Mouse (Mus musculus): ENCODE results near the gene Tbc1d2. TPM values are rescaled to one million over a fixed set of nuclear protein-coding genes. Genes with fewer than 3 reads are reported as not detected.

Tbc1d2 gene
- polyA plus RNA-seq, 1 experiment = 6.1 TPM

DNA sequence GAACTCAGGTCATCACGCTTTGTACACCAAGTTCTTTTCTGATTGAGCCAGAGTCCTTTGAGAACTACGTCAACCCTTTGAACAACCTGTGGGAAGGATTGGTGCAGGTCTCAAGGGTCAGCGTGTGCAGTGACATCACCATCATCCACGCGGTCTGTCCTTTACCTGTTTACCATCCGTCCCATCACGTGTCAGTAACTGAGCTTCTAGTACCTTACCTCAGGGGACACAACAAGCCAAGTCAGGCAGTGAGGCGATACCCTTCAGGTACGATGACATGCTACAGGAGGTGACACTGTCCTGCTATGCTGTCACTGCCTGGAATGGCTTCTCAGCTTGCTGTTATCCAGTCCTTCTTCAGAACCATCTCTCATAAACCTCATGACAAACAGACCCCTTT lies 11.4 kb upstream of the Tbc1d2 start:
- Histone ChIP-seq H3K36me3 (ENCODE audit: control insufficient read depth, insufficient read depth, low read length) (no peaks in the 10 kb centered on the region), H3K4me3 (ENCODE audit: insufficient read depth, low read depth, low read length) (no peak overlapping the region), H3K4me1 (ENCODE audit: control insufficient read depth, insufficient read depth, low read length) (no peaks in the 10 kb centered on the region), H3K27ac (ENCODE audit: insufficient read depth, low read depth, low read length) (no peak overlapping the region), H3K27me3 (replicated peaks; ENCODE audit: control insufficient read depth, insufficient read depth, low read length) (no peaks in the 10 kb centered on the region)
- TF ChIP-seq POLR2A (IDR thresholded peaks at IDR 0.05; ENCODE audit: low read depth, low read length) = no peak
- TF ChIP-seq CTCF (conservative IDR thresholded peaks at IDR 0.05; ENCODE audit: insufficient read depth, insufficient read length, low read depth, low read length) = no peak
- no peak for DNase-seq
- WGBS = 78% methylated on average over 9 of the region's 9 CpGs

GRCm38 (mm10) chr4:46658946-46659345 lies 8.9 kb upstream of the Tbc1d2 start:
- no peaks in the 10 kb centered on the region for H3K36me3 ChIP-seq (ENCODE audit: control insufficient read depth, insufficient read depth, low read length)
- H3K4me3 ChIP-seq (ENCODE audit: insufficient read depth, low read depth, low read length) = no peak overlapping the region
- H3K27ac ChIP-seq (ENCODE audit: insufficient read depth, low read depth, low read length) = no peak overlapping the region
- DNase-seq = no peak
- H3K4me1 ChIP-seq (ENCODE audit: control insufficient read depth, insufficient read depth, low read length) = no peaks in the 10 kb centered on the region
- TF ChIP-seq CTCF (conservative IDR thresholded peaks at IDR 0.05; ENCODE audit: insufficient read depth, insufficient read length, low read depth, low read length) (no peak), POLR2A (IDR thresholded peaks at IDR 0.05; ENCODE audit: low read depth, low read length) (no peak)
- H3K27me3 ChIP-seq (replicated peaks; ENCODE audit: control insufficient read depth, insufficient read depth, low read length) = no peaks in the 10 kb centered on the region
- 41% methylated on average over 5 of the region's 5 CpGs for WGBS

DNA sequence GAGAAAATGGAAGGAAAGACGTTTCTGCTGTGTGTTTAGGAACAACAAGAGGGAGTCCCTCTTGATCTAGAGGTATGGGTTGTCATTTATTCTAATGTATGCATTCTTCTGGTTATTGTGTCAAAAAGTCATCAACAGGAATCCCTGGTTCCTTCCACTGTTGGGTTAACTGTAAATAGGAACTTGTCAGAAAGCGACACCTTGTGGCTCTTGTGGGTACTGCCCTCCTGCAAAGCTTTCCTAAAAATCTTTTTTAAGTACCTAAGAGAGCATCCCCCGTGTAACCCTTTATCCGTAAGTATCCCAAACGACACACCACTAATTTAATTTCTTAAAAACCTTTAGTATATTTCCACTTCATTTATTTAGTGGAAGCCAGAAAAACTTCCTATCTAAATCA lies 7.1 kb upstream of the Tbc1d2 start:
- H3K36me3 ChIP-seq (ENCODE audit: control insufficient read depth, insufficient read depth, low read length) = no peaks in the 10 kb centered on the region
- DNase-seq = peak; percentile 73
- H3K27me3 ChIP-seq (replicated peaks; ENCODE audit: control insufficient read depth, insufficient read depth, low read length) = no peaks in the 10 kb centered on the region
- no peaks in the 10 kb centered on the region for H3K4me1 ChIP-seq (ENCODE audit: control insufficient read depth, insufficient read depth, low read length)
- peak; percentile 46 for TF ChIP-seq CTCF (conservative IDR thresholded peaks at IDR 0.05; ENCODE audit: insufficient read depth, insufficient read length, low read depth, low read length)
- no peak for TF ChIP-seq POLR2A (IDR thresholded peaks at IDR 0.05; ENCODE audit: low read depth, low read length)
- H3K4me3 ChIP-seq (ENCODE audit: insufficient read depth, low read depth, low read length) = no peak overlapping the region
- no peak overlapping the region for H3K27ac ChIP-seq (ENCODE audit: insufficient read depth, low read depth, low read length)
- WGBS = 4% methylated on average over 5 of the region's 5 CpGs

- Histone ChIP-seq H3K4me1 (ENCODE audit: control insufficient read depth, insufficient read depth, low read length) (no peaks in the 10 kb centered on the region), H3K4me3 (ENCODE audit: insufficient read depth, low read depth, low read length) (no peak overlapping the region), H3K27ac (ENCODE audit: insufficient read depth, low read depth, low read length) (no peak overlapping the region), H3K36me3 (ENCODE audit: control insufficient read depth, insufficient read depth, low read length) (no peaks in the 10 kb centered on the region), H3K27me3 (replicated peaks; ENCODE audit: control insufficient read depth, insufficient read depth, low read length) (no peaks in the 10 kb centered on the region)
- WGBS = 71% methylated on average over 2 of the region's 2 CpGs
- no peak for DNase-seq
- TF ChIP-seq CTCF (conservative IDR thresholded peaks at IDR 0.05; ENCODE audit: insufficient read depth, insufficient read length, low read depth, low read length) (no peak), POLR2A (IDR thresholded peaks at IDR 0.05; ENCODE audit: low read depth, low read length) (no peak)
These were observed 5.9 kb upstream of the Tbc1d2 start for GRCm38 (mm10) chr4:46655956-46656355.

DNA sequence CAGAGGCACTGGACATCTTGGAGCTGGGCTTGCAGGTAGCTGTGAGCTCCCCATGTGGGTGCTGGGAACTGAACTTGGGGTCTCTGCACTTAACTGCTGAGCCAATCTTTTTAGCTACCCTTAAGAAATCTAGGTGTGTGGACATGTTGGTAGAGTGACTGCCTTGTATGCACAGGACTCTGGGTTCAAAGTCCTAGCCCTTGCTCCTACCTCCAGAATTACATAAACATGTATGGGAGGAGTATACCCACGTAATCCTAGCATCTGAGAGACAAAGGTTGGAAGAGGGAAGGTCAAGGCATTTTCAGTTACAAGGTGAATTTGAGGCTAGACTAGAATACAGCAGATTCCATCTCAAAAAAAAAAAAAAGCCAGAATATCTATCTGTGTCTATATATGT lies 5.3 kb upstream of the Tbc1d2 start:
- Histone ChIP-seq H3K27ac (ENCODE audit: insufficient read depth, low read depth, low read length) (no peak overlapping the region), H3K4me1 (ENCODE audit: control insufficient read depth, insufficient read depth, low read length) (0 out of 2 replicates have a peak, but pooled peaks cover 3% of the 10 kb centered on the region), H3K27me3 (replicated peaks; ENCODE audit: control insufficient read depth, insufficient read depth, low read length) (no peaks in the 10 kb centered on the region), H3K4me3 (ENCODE audit: insufficient read depth, low read depth, low read length) (no peak overlapping the region), H3K36me3 (ENCODE audit: control insufficient read depth, insufficient read depth, low read length) (no peaks in the 10 kb centered on the region)
- WGBS = 66% methylated on average over 1 of the region's 1 CpGs
- DNase-seq = no peak
- TF ChIP-seq POLR2A (IDR thresholded peaks at IDR 0.05; ENCODE audit: low read depth, low read length) (no peak), CTCF (conservative IDR thresholded peaks at IDR 0.05; ENCODE audit: insufficient read depth, insufficient read length, low read depth, low read length) (no peak)

GRCm38 (mm10) chr4:46649161-46649560 lies 848 bp downstream of the Tbc1d2 start:
- no peak for DNase-seq
- Histone ChIP-seq H3K4me3 (ENCODE audit: insufficient read depth, low read depth, low read length) (peak overlapping the region; percentile 92), H3K27ac (ENCODE audit: insufficient read depth, low read depth, low read length) (peak overlapping the region; percentile 58; the same call in 1 of the 2 replicates), H3K36me3 (ENCODE audit: control insufficient read depth, insufficient read depth, low read length) (no peaks in the 10 kb centered on the region), H3K27me3 (replicated peaks; ENCODE audit: control insufficient read depth, insufficient read depth, low read length) (no peaks in the 10 kb centered on the region), H3K4me1 (ENCODE audit: control insufficient read depth, insufficient read depth, low read length) (peaks cover 15% of the 10 kb centered on the region; the same call in 1 of the 2 replicates)
- 46% methylated on average over 4 of the region's 4 CpGs for WGBS
- TF ChIP-seq CTCF (conservative IDR thresholded peaks at IDR 0.05; ENCODE audit: insufficient read depth, insufficient read length, low read depth, low read length) (no peak), POLR2A (IDR thresholded peaks at IDR 0.05; ENCODE audit: low read depth, low read length) (no peak)

DNA sequence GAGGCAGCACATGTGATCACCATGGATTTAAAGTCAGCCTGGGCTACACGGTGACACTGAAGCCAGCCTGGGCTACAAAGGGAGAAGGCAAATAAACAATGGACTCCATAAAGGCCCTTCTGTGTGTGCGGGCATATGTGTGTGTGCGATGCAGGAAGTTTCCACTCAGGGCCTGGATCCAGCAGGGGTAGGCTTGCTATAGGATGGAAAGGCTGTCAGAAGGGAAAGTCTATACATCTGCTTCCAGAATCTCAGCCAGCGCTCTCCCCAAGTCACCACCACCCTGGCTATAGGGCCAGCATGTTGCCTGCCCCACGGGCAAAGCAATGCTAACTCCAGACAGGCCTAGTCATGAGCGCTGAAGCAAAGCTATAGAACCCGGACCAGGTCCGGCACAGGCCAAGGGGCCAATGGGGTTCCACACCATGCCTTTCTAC lies 6.3 kb downstream of the Tbc1d2 start:
- Histone ChIP-seq H3K4me3 (ENCODE audit: insufficient read depth, low read depth, low read length) (no peak overlapping the region), H3K4me1 (ENCODE audit: control insufficient read depth, insufficient read depth, low read length) (peaks cover 6% of the 10 kb centered on the region; the same call in 1 of the 2 replicates), H3K27me3 (replicated peaks; ENCODE audit: control insufficient read depth, insufficient read depth, low read length) (no peaks in the 10 kb centered on the region), H3K27ac (ENCODE audit: insufficient read depth, low read depth, low read length) (peak overlapping the region; percentile 1; the same call in 1 of the 2 replicates), H3K36me3 (ENCODE audit: control insufficient read depth, insufficient read depth, low read length) (no peaks in the 10 kb centered on the region)
- no peak for DNase-seq
- TF ChIP-seq CTCF (conservative IDR thresholded peaks at IDR 0.05; ENCODE audit: insufficient read depth, insufficient read length, low read depth, low read length) = no peak
- no peak for TF ChIP-seq POLR2A (IDR thresholded peaks at IDR 0.05; ENCODE audit: low read depth, low read length)
- 79% methylated on average over 8 of the region's 8 CpGs for WGBS
